Mouse (Mus musculus): ENCODE results near the gene Mink1. TPM values are rescaled to one million over a fixed set of nuclear protein-coding genes. Genes with fewer than 3 reads are reported as not detected.

The Mink1 gene
- polyA plus RNA-seq, 1 experiment, result 120 TPM

DNA sequence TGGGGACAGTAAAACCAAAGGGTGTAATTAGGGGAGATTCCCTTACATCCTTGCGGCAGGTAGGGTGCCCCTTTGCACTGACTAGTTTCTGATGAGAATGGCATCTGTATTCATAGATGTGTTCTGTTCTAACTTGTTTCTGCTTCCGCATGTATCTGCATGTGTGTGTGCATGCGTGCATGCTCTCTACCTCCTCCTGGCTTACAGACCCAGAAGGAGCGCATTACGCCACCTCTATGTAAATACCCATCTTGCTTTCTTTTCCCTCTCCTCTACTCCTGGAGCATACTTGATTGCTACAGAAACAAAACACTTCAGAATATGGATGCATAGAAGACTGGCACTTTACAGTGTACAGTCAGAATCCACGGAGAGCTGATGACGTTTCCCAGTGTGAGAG lies 21.1 kb downstream of the Mink1 start:
- 63% methylated on average over 7 of the region's 7 CpGs for WGBS
- peaks cover 40% of the 10 kb centered on the region for H3K4me1 ChIP-seq (ENCODE audit: control insufficient read depth, insufficient read depth, low read length)
- H3K4me3 ChIP-seq (replicated peaks; ENCODE audit: extremely low read depth, low read depth, low read length), result no peak overlapping the region
- DNase-seq, result no peak
- TF ChIP-seq CTCF (IDR thresholded peaks at IDR 0.05; ENCODE audit: insufficient read depth, low read length), result peak; percentile 34; the same call in 1 of the 2 replicates
- no peak for TF ChIP-seq POLR2A (IDR thresholded peaks at IDR 0.05; ENCODE audit: borderline replicate concordance, extremely low read depth, low read depth, low read length)

DNA sequence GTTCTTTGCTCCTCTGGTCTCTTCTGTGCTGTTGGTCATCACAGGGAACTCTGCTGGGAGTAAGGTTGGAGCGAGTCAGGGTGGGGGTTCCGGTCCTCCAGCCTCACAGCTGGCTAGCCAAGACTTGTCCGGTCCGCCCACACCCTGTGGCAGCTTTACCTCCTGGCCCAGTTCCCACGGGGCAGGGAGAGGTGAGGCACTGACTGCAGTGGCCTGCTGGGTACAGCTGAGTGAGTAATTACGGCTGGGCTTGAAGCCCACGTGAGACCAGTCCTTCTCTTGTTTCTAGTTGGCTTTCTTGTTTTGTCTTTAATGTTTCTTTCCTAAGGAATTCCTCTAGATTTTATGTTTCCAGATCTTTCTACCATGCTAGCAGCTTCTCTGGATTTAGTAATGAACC lies 22.8 kb downstream of the Mink1 start:
- Histone ChIP-seq H3K4me1 (ENCODE audit: control insufficient read depth, insufficient read depth, low read length) (peaks cover 28% of the 10 kb centered on the region), H3K4me3 (replicated peaks; ENCODE audit: extremely low read depth, low read depth, low read length) (no peak overlapping the region)
- WGBS, result 20% methylated on average over 7 of the region's 7 CpGs
- TF ChIP-seq CTCF (IDR thresholded peaks at IDR 0.05; ENCODE audit: insufficient read depth, low read length) (no peak), POLR2A (IDR thresholded peaks at IDR 0.05; ENCODE audit: borderline replicate concordance, extremely low read depth, low read depth, low read length) (no peak)
- peak; percentile 61 for DNase-seq

DNA sequence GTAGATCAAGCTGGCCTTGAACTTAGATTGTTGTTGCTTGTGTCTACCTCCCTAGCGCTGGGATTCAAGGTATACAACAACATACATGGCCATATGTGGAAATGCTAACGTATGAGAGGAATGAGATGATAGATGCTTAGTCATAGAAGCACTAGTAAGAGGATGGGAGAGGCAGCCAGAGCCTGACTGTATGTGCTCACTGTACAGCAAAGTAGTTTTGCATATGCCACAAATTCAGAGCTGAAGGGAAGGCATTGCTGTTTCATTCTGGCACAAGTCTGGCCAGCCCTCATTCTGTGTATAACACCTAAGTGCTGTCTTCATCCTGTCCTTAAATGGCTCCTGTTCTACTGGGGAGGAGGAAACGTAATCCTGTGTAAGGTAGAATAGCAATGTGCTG lies 23.6 kb downstream of the Mink1 start:
- 69% methylated on average over 3 of the region's 3 CpGs for WGBS
- TF ChIP-seq CTCF (IDR thresholded peaks at IDR 0.05; ENCODE audit: insufficient read depth, low read length) (no peak), POLR2A (IDR thresholded peaks at IDR 0.05; ENCODE audit: borderline replicate concordance, extremely low read depth, low read depth, low read length) (no peak)

DNA sequence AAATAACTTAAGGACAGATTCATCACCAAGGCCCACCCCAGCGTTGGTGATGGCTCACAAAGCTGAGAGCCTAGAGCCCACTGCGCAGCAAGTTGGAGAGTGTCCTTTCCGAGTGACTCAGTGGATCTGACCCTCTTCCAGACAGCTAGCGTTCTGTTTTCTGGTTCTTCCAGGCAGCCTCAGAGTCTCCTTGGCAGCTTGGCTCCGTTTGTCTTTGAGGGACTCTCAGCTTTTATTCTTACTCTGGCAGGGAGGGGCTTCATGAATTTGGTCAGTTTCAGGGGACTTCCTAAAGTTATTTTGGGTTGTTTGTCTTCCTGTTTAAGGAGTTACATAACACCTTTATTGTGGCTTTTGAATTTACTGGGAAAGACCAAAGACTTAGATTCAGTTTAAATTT lies 24.3 kb downstream of the Mink1 start:
- Histone ChIP-seq H3K4me1 (ENCODE audit: control insufficient read depth, insufficient read depth, low read length) (peaks cover 27% of the 10 kb centered on the region), H3K4me3 (replicated peaks; ENCODE audit: extremely low read depth, low read depth, low read length) (no peak overlapping the region)
- no peak for TF ChIP-seq POLR2A (IDR thresholded peaks at IDR 0.05; ENCODE audit: borderline replicate concordance, extremely low read depth, low read depth, low read length)
- TF ChIP-seq CTCF (IDR thresholded peaks at IDR 0.05; ENCODE audit: insufficient read depth, low read length), result no peak
- WGBS, result 51% methylated on average over 5 of the region's 5 CpGs
- no peak for DNase-seq

More for the DNA sequence above, 23.6 kb downstream of the Mink1 start:
- no peak for DNase-seq
- Histone ChIP-seq H3K4me3 (replicated peaks; ENCODE audit: extremely low read depth, low read depth, low read length) (no peak overlapping the region), H3K4me1 (ENCODE audit: control insufficient read depth, insufficient read depth, low read length) (peaks cover 27% of the 10 kb centered on the region)

DNA sequence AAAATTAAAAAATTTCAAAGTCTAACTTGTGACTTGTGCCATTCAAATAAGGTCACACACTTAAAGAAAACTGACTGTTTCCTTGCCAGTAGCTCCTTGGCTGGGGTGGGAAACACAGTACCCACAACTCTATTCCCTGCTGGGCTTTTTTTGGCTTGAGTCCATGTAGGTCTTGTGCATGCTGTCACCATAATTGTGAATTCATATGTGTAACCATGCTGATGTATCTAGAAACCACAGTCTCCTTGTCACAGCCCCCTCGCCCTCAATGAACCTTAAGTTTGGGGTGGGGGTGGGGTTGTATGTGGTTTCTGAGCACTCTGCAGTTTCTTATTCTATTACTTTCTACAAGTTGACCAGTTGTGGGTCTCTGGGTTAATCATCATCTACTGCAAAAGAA lies 29.1 kb downstream of the Mink1 start:
- 87% methylated on average over 1 of the region's 1 CpGs for whole genome bisulfite sequencing
- H3K4me3 ChIP-seq (replicated peaks; ENCODE audit: extremely low read depth, low read depth, low read length), result no peak overlapping the region
- no peak for TF ChIP-seq CTCF (IDR thresholded peaks at IDR 0.05; ENCODE audit: insufficient read depth, low read length)
- TF ChIP-seq POLR2A (IDR thresholded peaks at IDR 0.05; ENCODE audit: borderline replicate concordance, extremely low read depth, low read depth, low read length), result no peak
- peaks cover 25% of the 10 kb centered on the region for H3K4me1 ChIP-seq (ENCODE audit: control insufficient read depth, insufficient read depth, low read length)
- no peak for DNase-seq

DNA sequence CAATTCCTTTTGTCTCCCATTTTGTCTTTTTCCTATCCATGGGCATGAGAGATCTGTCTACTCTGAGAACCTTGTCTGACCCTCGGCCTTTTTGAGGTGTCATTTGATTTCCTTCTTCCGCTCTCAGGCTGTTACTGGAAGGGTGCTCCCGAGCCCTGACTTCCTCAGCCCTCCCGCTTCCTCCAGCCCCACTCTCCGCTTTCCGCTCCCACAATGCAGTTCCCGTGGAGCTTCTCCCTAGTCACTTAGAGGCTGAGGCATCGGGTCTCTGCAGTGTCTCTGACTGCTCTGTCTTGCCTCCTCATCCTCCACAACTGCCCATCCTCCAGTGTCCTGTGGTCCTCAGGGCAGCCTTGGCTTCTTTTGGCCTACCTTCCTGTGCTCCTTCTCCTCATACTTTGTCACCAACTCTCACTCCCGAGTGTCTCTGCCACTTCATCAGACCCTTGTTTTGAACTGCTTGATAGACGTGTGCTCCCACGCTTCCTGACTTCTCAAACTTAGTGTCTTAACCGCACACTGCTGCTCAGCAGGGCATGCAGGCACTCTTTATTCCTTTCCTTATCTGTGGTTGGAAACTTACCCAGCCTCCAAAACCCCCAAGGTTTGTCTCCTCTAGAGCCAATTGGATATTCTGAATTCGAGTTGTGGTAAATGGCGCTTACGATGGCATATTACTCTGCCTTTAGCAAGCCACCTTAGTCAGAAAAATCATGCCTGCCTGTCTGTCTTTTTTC lies 31.7 kb downstream of the Mink1 start:
- TF ChIP-seq CTCF (IDR thresholded peaks at IDR 0.05; ENCODE audit: insufficient read depth, low read length), result no peak
- no peak for TF ChIP-seq POLR2A (IDR thresholded peaks at IDR 0.05; ENCODE audit: borderline replicate concordance, extremely low read depth, low read depth, low read length)
- WGBS, result 57% methylated on average over 15 of the region's 15 CpGs
- no peak overlapping the region for H3K4me3 ChIP-seq (replicated peaks; ENCODE audit: extremely low read depth, low read depth, low read length)
- peaks cover 19% of the 10 kb centered on the region for H3K4me1 ChIP-seq (ENCODE audit: control insufficient read depth, insufficient read depth, low read length)
- no peak for DNase-seq

DNA sequence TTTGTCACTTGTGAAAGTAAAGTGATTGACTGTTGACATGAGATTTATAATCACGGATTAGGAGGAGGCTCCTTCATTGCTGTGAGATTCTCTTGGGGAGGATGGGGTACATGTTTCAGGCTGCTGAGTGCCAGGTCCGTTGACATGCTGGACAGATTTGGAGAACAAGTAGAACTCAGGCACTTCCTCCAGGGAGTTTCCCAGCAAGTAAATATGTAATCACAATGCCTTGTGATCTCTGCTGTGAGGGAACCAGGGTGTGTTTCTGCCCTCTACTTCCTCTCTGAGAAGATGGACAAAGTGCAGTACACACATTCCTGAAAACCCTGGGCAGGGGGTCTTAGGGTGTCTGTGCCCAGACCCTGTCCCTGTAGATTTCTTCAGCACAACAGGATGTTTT lies 33.0 kb downstream of the Mink1 start:
- TF ChIP-seq CTCF (IDR thresholded peaks at IDR 0.05; ENCODE audit: insufficient read depth, low read length) (no peak), POLR2A (IDR thresholded peaks at IDR 0.05; ENCODE audit: borderline replicate concordance, extremely low read depth, low read depth, low read length) (no peak)
- no peak overlapping the region for H3K4me3 ChIP-seq (replicated peaks; ENCODE audit: extremely low read depth, low read depth, low read length)
- peaks cover 19% of the 10 kb centered on the region for H3K4me1 ChIP-seq (ENCODE audit: control insufficient read depth, insufficient read depth, low read length)
- DNase-seq, result no peak
- 14% methylated on average over 2 of the region's 2 CpGs for WGBS

DNA sequence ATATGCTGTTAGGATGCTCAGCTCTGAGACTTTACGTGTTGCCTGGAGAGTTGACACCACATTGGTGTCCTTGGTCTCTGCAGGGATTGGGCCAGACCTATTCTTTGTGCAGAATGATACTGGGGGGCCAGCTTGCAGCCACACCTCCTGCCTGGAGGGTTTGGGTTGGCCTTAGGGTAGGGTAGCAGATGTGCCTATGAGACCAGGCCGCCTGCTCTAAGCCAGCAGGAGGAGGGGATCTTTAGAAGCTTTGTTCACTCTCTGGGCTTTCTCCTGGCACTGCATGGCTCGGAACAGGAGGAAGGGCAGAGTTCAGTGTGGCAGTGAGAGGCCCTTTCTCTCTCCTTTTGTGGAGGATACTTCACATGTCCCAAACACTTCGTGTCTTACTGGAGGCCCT lies 33.4 kb downstream of the Mink1 start:
- TF ChIP-seq CTCF (IDR thresholded peaks at IDR 0.05; ENCODE audit: insufficient read depth, low read length) (no peak), POLR2A (IDR thresholded peaks at IDR 0.05; ENCODE audit: borderline replicate concordance, extremely low read depth, low read depth, low read length) (no peak)
- WGBS, result 51% methylated on average over 4 of the region's 4 CpGs
- Histone ChIP-seq H3K4me1 (ENCODE audit: control insufficient read depth, insufficient read depth, low read length) (peaks cover 19% of the 10 kb centered on the region), H3K4me3 (replicated peaks; ENCODE audit: extremely low read depth, low read depth, low read length) (no peak overlapping the region)
- DNase-seq, result no peak

DNA sequence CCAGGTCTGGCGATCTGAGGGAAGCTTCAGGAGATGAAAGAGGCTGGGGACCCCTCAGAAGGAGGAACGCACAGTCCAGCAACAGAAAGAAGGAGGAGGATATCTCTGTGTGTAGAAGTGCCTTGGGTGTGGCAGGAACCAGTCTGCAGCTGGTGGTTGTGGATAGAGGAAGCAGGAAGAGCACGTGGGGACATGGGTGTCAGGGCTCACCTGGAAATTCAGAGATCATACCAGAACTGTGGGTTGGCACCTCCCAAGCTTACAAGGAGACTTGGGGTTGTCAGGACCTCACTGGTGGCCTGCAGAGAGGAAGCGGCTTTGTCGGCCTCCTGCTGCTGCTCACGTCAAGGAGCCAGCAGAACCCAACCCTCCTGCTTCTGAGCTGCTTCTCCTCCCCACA lies 34.6 kb downstream of the Mink1 start:
- DNase-seq, result no peak
- Histone ChIP-seq H3K4me3 (replicated peaks; ENCODE audit: extremely low read depth, low read depth, low read length) (no peak overlapping the region), H3K4me1 (ENCODE audit: control insufficient read depth, insufficient read depth, low read length) (peaks cover 19% of the 10 kb centered on the region)
- TF ChIP-seq POLR2A (IDR thresholded peaks at IDR 0.05; ENCODE audit: borderline replicate concordance, extremely low read depth, low read depth, low read length), result no peak
- no peak for TF ChIP-seq CTCF (IDR thresholded peaks at IDR 0.05; ENCODE audit: insufficient read depth, low read length)
- 63% methylated on average over 6 of the region's 6 CpGs for WGBS

DNA sequence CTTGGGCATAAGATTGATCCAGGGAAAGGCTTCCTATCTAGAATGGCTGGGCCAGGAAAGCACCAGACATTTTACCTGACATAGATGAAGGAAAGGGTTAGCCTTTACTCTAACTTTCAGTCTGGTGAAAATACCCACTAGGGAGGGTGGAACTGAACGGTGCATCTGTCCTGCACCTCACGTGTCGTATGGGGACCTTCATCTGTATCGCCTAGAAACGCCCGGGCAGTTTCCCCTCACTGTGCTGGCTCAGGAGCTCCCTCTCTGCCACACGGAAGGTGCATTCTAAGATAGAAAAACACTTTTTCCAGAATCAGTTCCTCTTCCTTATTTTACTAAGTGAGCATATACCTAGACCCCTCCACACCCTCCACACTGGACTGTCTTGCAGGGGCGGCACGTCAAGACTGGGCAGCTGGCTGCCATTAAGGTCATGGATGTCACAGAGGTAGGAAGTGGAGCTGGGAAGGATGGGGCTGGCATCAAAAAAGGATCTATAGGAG lies 35.8 kb downstream of the Mink1 start:
- TF ChIP-seq POLR2A (IDR thresholded peaks at IDR 0.05; ENCODE audit: borderline replicate concordance, extremely low read depth, low read depth, low read length) (no peak), CTCF (IDR thresholded peaks at IDR 0.05; ENCODE audit: insufficient read depth, low read length) (no peak)
- Histone ChIP-seq H3K4me1 (ENCODE audit: control insufficient read depth, insufficient read depth, low read length) (peaks cover 19% of the 10 kb centered on the region), H3K4me3 (replicated peaks; ENCODE audit: extremely low read depth, low read depth, low read length) (no peak overlapping the region)
- 80% methylated on average over 9 of the region's 9 CpGs for WGBS
- DNase-seq, result no peak

All from lung, adult 2 months (tissue).